29 mouse cellular contexts compared by ENCODE assay signal in genomic region chr8:83417970-83418369, GRCm38 (mm10). TPM values are rescaled to one million over a fixed set of nuclear protein-coding genes. Genes with fewer than 3 reads are reported as not detected.
DNase-seq lines count a peak whose midpoint lies in the region; ATAC-seq and TF ChIP-seq lines count a peak whose summit lies in the region.
"Had no signal": no experiment of that assay in that cellular context is flagged by ENCODE, and none has a peak within 500 bp of the region (broad histone marks: within the 10 kb centered on the region; RNA-seq: fewer than 3 reads in every experiment).

No protein-coding gene starts in this region.

- no peaks in the 10 kb centered on the region for H3K36me3 ChIP-seq in lung, embryonic 14.5 days (ENCODE audit: insufficient read depth)
- peaks cover 2% of the 10 kb centered on the region; the same call in 1 of the 2 replicates for H3K36me3 ChIP-seq in neural tube, embryonic 15.5 days
- H3K36me3 ChIP-seq: forebrain, embryonic 10.5 days; heart, embryonic 13.5 days had no signal

- peak overlapping the region; percentile 77; the same call in 1 of the 2 replicates for H3K27ac ChIP-seq in lung, embryonic 14.5 days (ENCODE audit: low read depth)
- H3K27ac ChIP-seq in neural tube, embryonic 15.5 days (replicated peaks), result no peak overlapping the region
- H3K27ac ChIP-seq: forebrain, embryonic 10.5 days; forebrain, embryonic 13.5 days; heart, embryonic 13.5 days; hindbrain, embryonic 14.5 days; hindbrain, postnatal 0 days had no signal

- peaks cover 3% of the 10 kb centered on the region; the same call in 1 of the 2 replicates for H3K4me1 ChIP-seq in lung, embryonic 14.5 days (ENCODE audit: insufficient read depth)
- H3K4me1 ChIP-seq in lung, adult 2 months (ENCODE audit: control insufficient read depth, insufficient read depth, low read length), result no peaks in the 10 kb centered on the region
- H3K4me1 ChIP-seq in neural tube, embryonic 15.5 days, result no peaks in the 10 kb centered on the region
- H3K4me1 ChIP-seq: forebrain, embryonic 10.5 days; forebrain, embryonic 13.5 days; heart, embryonic 13.5 days had no signal

- no peak for TF ChIP-seq CTCF in lung, embryonic 14.5 days (IDR thresholded peaks at IDR 0.05; ENCODE audit: low read depth)
- TF ChIP-seq CTCF in lung, adult 2 months (IDR thresholded peaks at IDR 0.05; ENCODE audit: insufficient read depth, low read length), result no peak

- no peak for TF ChIP-seq POLR2A in lung, adult 2 months (IDR thresholded peaks at IDR 0.05; ENCODE audit: borderline replicate concordance, extremely low read depth, low read depth, low read length)

- H3K4me3 ChIP-seq in lung, embryonic 14.5 days (ENCODE audit: low read depth, low read length), result no peak overlapping the region
- H3K4me3 ChIP-seq in lung, adult 2 months (replicated peaks; ENCODE audit: extremely low read depth, low read depth, low read length), result no peak overlapping the region
- H3K4me3 ChIP-seq in neural tube, embryonic 15.5 days (replicated peaks), result no peak overlapping the region
- H3K4me3 ChIP-seq: forebrain, embryonic 10.5 days; forebrain, embryonic 13.5 days; heart, embryonic 13.5 days had no signal

- H3K4me2 ChIP-seq in lung, embryonic 14.5 days, result no peak overlapping the region
- H3K4me2 ChIP-seq in neural tube, embryonic 15.5 days, result no peak overlapping the region
- H3K4me2 ChIP-seq: forebrain, embryonic 13.5 days; heart, embryonic 13.5 days; hindbrain, embryonic 14.5 days had no signal

- ATAC-seq in lung, embryonic 14.5 days (ENCODE audit: insufficient read depth), result no peak
- no peak for ATAC-seq in neural tube, embryonic 15.5 days (ENCODE audit: low FRiP score)
- peak; percentile 42 for ATAC-seq in granulocyte monocyte progenitor cell, adult 5-6 weeks (replicated peaks; ENCODE audit: poor library complexity, severe bottlenecking)
- ATAC-seq in megakaryocyte-erythroid progenitor cell, adult 5-6 weeks (replicated peaks; ENCODE audit: low FRiP score, low TSS enrichment, poor library complexity, severe bottlenecking), result peak; percentile 18
- ATAC-seq: forebrain, embryonic 13.5 days; forebrain, embryonic 16.5 days; hindbrain, postnatal 0 days; inflammation-experienced regulatory T-cells, adult 6 months had no signal

- H3K27me3 ChIP-seq in lung, embryonic 14.5 days (ENCODE audit: insufficient read depth, low read length), result no peaks in the 10 kb centered on the region
- H3K27me3 ChIP-seq in neural tube, embryonic 15.5 days (replicated peaks), result no peaks in the 10 kb centered on the region
- H3K27me3 ChIP-seq: CH12.LX; forebrain, embryonic 13.5 days had no signal

- WGBS in lung, embryonic 14.5 days, result 68% methylated on average over 6 of the region's 6 CpGs
- WGBS in lung, adult 2 months, result 60% methylated on average over 6 of the region's 6 CpGs
- 84% methylated on average over 6 of the region's 6 CpGs for WGBS in neural tube, embryonic 15.5 days

- H3K9ac ChIP-seq in lung, embryonic 14.5 days, result no peak overlapping the region
- H3K9ac ChIP-seq in neural tube, embryonic 15.5 days (replicated peaks), result no peak overlapping the region
- H3K9ac ChIP-seq: forebrain, embryonic 13.5 days; heart, embryonic 13.5 days; hindbrain, embryonic 14.5 days had no signal

- H3K9me3 ChIP-seq in lung, embryonic 14.5 days (ENCODE audit: low read depth, low read length), result no peaks in the 10 kb centered on the region
- H3K9me3 ChIP-seq in neural tube, embryonic 15.5 days (replicated peaks), result no peaks in the 10 kb centered on the region
- H3K9me3 ChIP-seq: forebrain, embryonic 10.5 days; forebrain, embryonic 13.5 days; heart, embryonic 13.5 days had no signal

- no peak for DNase-seq in lung, embryonic 14.5 days
- no peak for DNase-seq in lung, adult 2 months
- peak; percentile 2 for DNase-seq in neural tube, embryonic 10.5 days (ENCODE audit: extremely low spot score, low spot score)
- DNase-seq in cerebellum, postnatal 10 days, result no peak
- DNase-seq in kidney, postnatal 25 days, result no peak
- DNase-seq: adrenal gland, adult 2 months; adrenal gland, postnatal 25 days; B cell, adult 2 months; cerebellum, adult 11 months; cerebellum, adult 2 months; cerebellum, adult 9-11 months; cerebellum, postnatal 36 days; gastrocnemius, postnatal 10 days; gastrocnemius, postnatal 36 days; heart, adult 18-20 months; heart, postnatal 14 days; heart, postnatal 4 days had no signal

RNA-seq across cellular contexts. Expression of gene Clgn, which starts 28.3 kb away (rescaled TPM):
- polyA plus RNA-seq in lung, embryonic 14.5 days (2014; fragmentation: Nextera tagmentation; extraction: Ambion mirVana), result 0.05 and 0.12 TPM in 2 replicates
- not detected in 2 replicates for polyA plus RNA-seq in lung, adult 2 months (2012; rRNA removed)
- 15.9 and 17.2 TPM in 2 replicates for polyA plus RNA-seq in neural tube, embryonic 15.5 days (2015; fragmentation: Nextera tagmentation; extraction: Ambion mirVana)
- not detected in 2 replicates for total RNA-seq in granulocyte monocyte progenitor cell, adult 5-6 weeks (2014; fragmentation: Nextera tagmentation)
- not detected in 2 replicates for total RNA-seq in granulocyte monocyte progenitor cell, adult 5-6 weeks (2017)
- 1.1 and 1.2 TPM in 2 replicates for total RNA-seq in megakaryocyte-erythroid progenitor cell, adult 5-6 weeks (2014; fragmentation: Nextera tagmentation)
- total RNA-seq in megakaryocyte-erythroid progenitor cell, adult 5-6 weeks (2017), result 0.19 and 0.95 TPM in 2 replicates
- total RNA-seq: gastrocnemius, adult 18-20 months; gastrocnemius, postnatal 36 days; heart, adult 18-20 months; heart, postnatal 14 days; heart, postnatal 4 days had no signal
- polyA plus RNA-seq: adrenal gland, adult 2 months had no signal

RNA-seq across cellular contexts. Expression of gene Scoc, which starts 40.2 kb away (rescaled TPM):
- 115 and 123 TPM in 2 replicates for polyA plus RNA-seq in lung, embryonic 14.5 days (2014; fragmentation: Nextera tagmentation; extraction: Ambion mirVana)
- polyA plus RNA-seq in lung, adult 2 months (2012; rRNA removed), result 9.7 and 12.6 TPM in 2 replicates
- polyA plus RNA-seq in neural tube, embryonic 15.5 days (2015; fragmentation: Nextera tagmentation; extraction: Ambion mirVana), result 272 and 290 TPM in 2 replicates
- total RNA-seq in granulocyte monocyte progenitor cell, adult 5-6 weeks (2014; fragmentation: Nextera tagmentation), result 35.8 and 47.8 TPM in 2 replicates
- 26.2 and 34.8 TPM in 2 replicates for total RNA-seq in granulocyte monocyte progenitor cell, adult 5-6 weeks (2017)
- total RNA-seq in megakaryocyte-erythroid progenitor cell, adult 5-6 weeks (2014; fragmentation: Nextera tagmentation), result 97.8 and 106 TPM in 2 replicates
- total RNA-seq in megakaryocyte-erythroid progenitor cell, adult 5-6 weeks (2017), result 83.0 and 91.3 TPM in 2 replicates

Comparison
In these comparisons a context has a peak if more than half of its experiments do, and no peak if none do; other contexts are left out.
1. ATAC-seq: peak in granulocyte monocyte progenitor cell, adult 5-6 weeks (single experiment) and megakaryocyte-erythroid progenitor cell, adult 5-6 weeks (single experiment); none in lung, embryonic 14.5 days (single experiment) and neural tube, embryonic 15.5 days (single experiment).
2. RNA of gene Clgn, which starts 28.3 kb away (polyA plus RNA-seq): 15.9 to 17.2 TPM in neural tube, embryonic 15.5 days; 0.05 to 0.12 TPM in lung, embryonic 14.5 days and not detected in lung, adult 2 months; every median in the first group is over 10 times any median in the second.